Mouse (Mus musculus) forebrain, postnatal 0 days (tissue): ENCODE measurements around the gene Ndufb4. TPM values are rescaled to one million over a fixed set of nuclear protein-coding genes. Genes with fewer than 3 reads are reported as not detected.

Source experiments
- ATAC-seq: fragments of 200-750 bp; cut with Nextera tagmentation; 2 replicates; pipeline ENCODE4 v1.8.0; 2017; ENCODE audit warnings: mild to moderate bottlenecking, moderate library complexity
- DNase-seq: peaks from one replicate; pipeline ENCODE4 v3.0.0-alpha.2; 2015
- H3K27ac ChIP-seq: fragments of 300-500 bp; sonication (generic); 2 replicates; pipeline ENCODE4 v1.5.1; 2014; ENCODE audit warnings: low read depth, mild to moderate bottlenecking, antibody characterized with exemption, low read length, moderate library complexity, mixed read lengths
- H3K27me3 ChIP-seq: fragments of 300-500 bp; sonication (generic); 2 replicates; pipeline ENCODE4 v1.6.1; 2014; ENCODE audit warnings: mild to moderate bottlenecking, low read length, mixed read lengths; ENCODE audit not compliant: insufficient read depth
- H3K36me3 ChIP-seq: fragments of 300-500 bp; sonication (generic); 2 replicates; pipeline ENCODE4 v1.6.1; 2014; ENCODE audit warnings: mild to moderate bottlenecking, moderate library complexity; ENCODE audit not compliant: insufficient read depth
- H3K4me1 ChIP-seq: fragments of 300-500 bp; sonication (generic); 2 replicates; pipeline ENCODE4 v1.6.1; 2014; ENCODE audit warnings: antibody characterized with exemption; ENCODE audit not compliant: insufficient read depth
- H3K4me2 ChIP-seq: fragments of 300-500 bp; sonication (generic); 2 replicates; pipeline ENCODE4 v1.6.1; 2014; ENCODE audit warnings: low read depth, mild to moderate bottlenecking, moderate library complexity
- H3K4me3 ChIP-seq: fragments of 300-500 bp; sonication (generic); 2 replicates; pipeline ENCODE4 v1.5.1; 2014; ENCODE audit warnings: low read depth, low read length, mixed read lengths
- H3K9ac ChIP-seq: fragments of 300-500 bp; sonication (generic); 2 replicates; pipeline ENCODE4 v1.6.1; 2014; ENCODE audit warnings: mild to moderate bottlenecking
- H3K9me3 ChIP-seq: fragments of 300-500 bp; sonication (generic); 2 replicates; pipeline ENCODE4 v1.6.1; 2016; ENCODE audit warnings: low read length
- CTCF ChIP-seq: sonication (generic); IDR thresholded peaks from 2 replicates; pipeline ENCODE4 v1.5.1; 2016; ENCODE audit warnings: antibody characterized with exemption, control low read depth, low read depth
- WGBS: fragments of 180-500 bp; shearing (Covaris S2); extraction: QIAGEN DNeasy Blood & Tissue Kit; methylation state at CpG from one replicate; pipeline ENCODE4 v1.1.7; 2014; 5-methylcytosine and 5-hydroxymethylcytosine counted together
- polyA plus RNA-seq: library from polyadenylated mRNA; unstranded; fragments of >200 nt; fragmentation: Nextera tagmentation; extraction: Ambion mirVana; gene quantifications from 2 replicates; pipeline ENCODE4 v1.2.1, GENCODE M21; 2015
- total RNA-seq: library from RNA; depleted of rRNA; stranded (reverse); fragments of >200 nt; gene quantifications from 2 replicates; pipeline ENCODE4 v1.2.3, GENCODE M21; 2014; rRNA removed

The Ndufb4 gene
- total and polyA plus RNA-seq, 2 experiments from 2014 or later: 33.9 to 79.1 TPM

DNA sequence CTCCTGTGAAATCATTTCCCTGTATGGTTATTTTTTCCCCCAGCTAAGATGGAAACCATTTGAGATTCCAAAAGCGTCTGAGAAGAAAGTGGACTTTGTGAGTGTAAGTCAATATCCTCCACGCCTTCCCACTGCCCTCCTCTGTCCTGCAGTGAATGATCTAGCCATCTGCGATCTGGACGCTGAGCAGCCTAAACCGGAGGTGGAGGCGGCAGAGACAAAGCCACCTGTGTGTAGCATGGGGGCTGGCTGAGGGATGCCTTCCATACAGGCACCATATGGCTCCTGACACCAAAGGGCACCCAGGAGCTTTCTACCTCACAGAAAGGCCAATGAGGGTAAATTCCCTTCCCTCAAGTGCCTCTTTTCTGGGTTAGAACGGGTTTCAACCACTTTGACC is 43.2 kb downstream of the Ndufb4 start:
- no peak for DNase-seq
- Histone ChIP-seq H3K9me3 (no peaks in the 10 kb centered on the region), H3K27me3 (no peaks in the 10 kb centered on the region), H3K9ac (no peak overlapping the region), H3K4me3 (no peak overlapping the region), H3K36me3 (no peaks in the 10 kb centered on the region), H3K4me2 (no peak overlapping the region), H3K4me1 (no peaks in the 10 kb centered on the region), H3K27ac (no peak overlapping the region)
- ATAC-seq: no peak
- 88% methylated on average over 7 of the region's 7 CpGs for WGBS
- no peak for TF ChIP-seq CTCF

DNA sequence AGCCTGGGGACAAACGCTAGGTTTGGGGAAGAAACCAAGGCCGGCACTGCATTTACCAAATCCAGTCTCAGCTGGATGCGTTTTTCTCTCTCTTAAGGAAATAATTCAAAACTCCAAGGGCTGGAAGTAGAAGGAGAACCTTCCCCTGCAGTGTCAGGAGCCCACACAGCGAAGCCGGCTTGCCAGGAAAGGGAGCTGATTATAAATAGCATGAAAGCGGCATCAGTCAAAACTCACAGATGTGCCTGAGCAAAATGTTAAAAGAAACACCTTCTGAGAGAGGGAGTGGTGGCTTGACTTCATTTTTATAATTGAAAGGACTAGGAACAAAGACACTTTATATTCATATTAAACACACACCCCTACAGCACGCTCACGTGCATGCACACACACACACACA is 43.9 kb downstream of the Ndufb4 start:
- WGBS: 67% methylated on average over 8 of the region's 8 CpGs
- no peaks in the 10 kb centered on the region for H3K27me3 ChIP-seq
- no peak overlapping the region for H3K9ac ChIP-seq
- no peaks in the 10 kb centered on the region for H3K9me3 ChIP-seq
- H3K36me3 ChIP-seq: no peaks in the 10 kb centered on the region
- no peak overlapping the region for H3K4me2 ChIP-seq
- DNase-seq: peak; percentile 33
- H3K4me1 ChIP-seq: no peaks in the 10 kb centered on the region
- no peak overlapping the region for H3K4me3 ChIP-seq
- ATAC-seq: peak; percentile 79
- peak overlapping the region; percentile 37 for H3K27ac ChIP-seq
- no peak for TF ChIP-seq CTCF

DNA sequence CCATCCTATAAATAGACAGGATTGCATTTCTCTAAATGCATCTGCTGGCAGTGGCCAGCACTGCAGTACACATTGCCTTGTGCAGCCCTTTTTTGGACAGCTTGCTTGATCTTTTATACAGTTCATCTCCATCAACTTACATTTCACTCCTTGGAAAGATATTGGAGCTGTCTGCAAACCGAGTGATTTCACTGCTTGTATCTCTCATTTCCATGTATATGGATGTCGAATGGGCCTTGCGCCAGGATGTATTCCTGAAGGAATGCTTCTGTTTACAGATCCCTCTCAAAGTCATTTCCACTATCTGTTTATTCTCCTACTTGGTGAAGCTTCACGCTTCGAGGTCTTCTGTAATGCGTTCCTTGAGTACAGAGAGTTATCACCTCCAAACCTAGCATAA is 50.0 kb downstream of the Ndufb4 start:
- ATAC-seq: no peak
- DNase-seq: no peak
- no peak overlapping the region for H3K9ac ChIP-seq
- no peaks in the 10 kb centered on the region for H3K4me1 ChIP-seq
- no peak overlapping the region for H3K4me2 ChIP-seq
- no peaks in the 10 kb centered on the region for H3K9me3 ChIP-seq
- WGBS: 75% methylated on average over 6 of the region's 6 CpGs
- H3K27ac ChIP-seq: no peak overlapping the region
- H3K27me3 ChIP-seq: no peaks in the 10 kb centered on the region
- no peaks in the 10 kb centered on the region for H3K36me3 ChIP-seq
- H3K4me3 ChIP-seq: no peak overlapping the region
- no peak for TF ChIP-seq CTCF

GRCm38 (mm10) chr16:37603431-37603830 is 50.8 kb downstream of the Ndufb4 start:
- DNase-seq (no peak), ATAC-seq (no peak)
- Histone ChIP-seq H3K9me3 (no peaks in the 10 kb centered on the region), H3K4me3 (no peak overlapping the region), H3K9ac (no peak overlapping the region), H3K36me3 (no peaks in the 10 kb centered on the region), H3K4me1 (no peaks in the 10 kb centered on the region), H3K4me2 (no peak overlapping the region), H3K27me3 (no peaks in the 10 kb centered on the region), H3K27ac (no peak overlapping the region)
- 94% methylated on average over 1 of the region's 1 CpGs for WGBS
- no peak for TF ChIP-seq CTCF

DNA sequence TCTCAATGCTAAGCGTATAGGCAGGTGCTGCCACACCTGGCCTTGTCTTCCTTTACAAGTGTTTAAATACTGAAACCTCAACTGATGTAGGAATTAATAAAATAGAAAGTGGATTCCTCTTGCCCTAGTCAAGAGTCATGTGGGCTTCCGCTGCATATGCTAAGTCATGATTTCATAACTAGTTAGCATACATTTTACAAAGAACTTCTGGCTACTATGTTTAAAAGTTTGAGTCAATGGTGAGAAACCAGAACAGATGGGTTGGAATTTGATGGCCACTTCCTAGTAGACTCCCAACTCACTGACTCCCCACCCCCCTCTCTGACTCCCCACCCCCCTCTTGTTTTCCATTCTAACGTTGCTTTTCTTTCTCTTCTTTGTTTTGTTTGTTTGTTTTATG is 54.9 kb downstream of the Ndufb4 start:
- ATAC-seq (no peak), DNase-seq (no peak)
- whole genome bisulfite sequencing: 83% methylated on average over 3 of the region's 3 CpGs
- no peak overlapping the region for H3K4me3 ChIP-seq
- no peaks in the 10 kb centered on the region for H3K4me1 ChIP-seq
- no peak for TF ChIP-seq CTCF
- no peaks in the 10 kb centered on the region for H3K36me3 ChIP-seq
- H3K9me3 ChIP-seq: no peaks in the 10 kb centered on the region
- no peak overlapping the region for H3K27ac ChIP-seq
- no peak overlapping the region for H3K4me2 ChIP-seq
- H3K27me3 ChIP-seq: no peaks in the 10 kb centered on the region
- H3K9ac ChIP-seq: no peak overlapping the region

GRCm38 (mm10) chr16:37598463-37598862 is 55.8 kb downstream of the Ndufb4 start:
- ATAC-seq (no peak), DNase-seq (no peak)
- Histone ChIP-seq H3K27me3 (no peaks in the 10 kb centered on the region), H3K4me2 (no peak overlapping the region), H3K27ac (no peak overlapping the region), H3K4me3 (no peak overlapping the region), H3K36me3 (no peaks in the 10 kb centered on the region), H3K9ac (no peak overlapping the region), H3K9me3 (no peaks in the 10 kb centered on the region), H3K4me1 (no peaks in the 10 kb centered on the region)
- 91% methylated on average over 7 of the region's 7 CpGs for WGBS
- TF ChIP-seq CTCF: no peak

DNA sequence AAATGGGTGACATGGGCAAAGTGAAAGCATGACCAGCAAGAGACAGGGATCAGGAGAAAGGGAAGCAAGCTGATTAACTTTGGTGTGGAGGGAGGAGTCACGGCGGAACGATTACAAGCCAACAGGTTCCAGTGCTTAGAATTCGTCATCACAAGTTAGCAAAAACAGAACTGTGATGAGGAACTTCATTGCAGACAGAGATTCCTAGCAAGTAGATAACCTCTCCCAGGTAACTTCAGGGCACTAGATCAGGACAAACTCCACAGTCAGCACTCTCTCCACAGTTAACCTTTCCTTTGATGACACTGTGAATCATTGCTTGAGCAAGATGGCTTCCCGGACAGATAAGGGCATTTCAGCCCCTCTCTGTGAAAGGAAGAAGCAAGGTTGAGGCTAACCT is 56.8 kb downstream of the Ndufb4 start:
- WGBS: 82% methylated on average over 5 of the region's 5 CpGs
- H3K4me2 ChIP-seq: no peak overlapping the region
- ATAC-seq: no peak
- H3K27me3 ChIP-seq: no peaks in the 10 kb centered on the region
- H3K4me1 ChIP-seq: no peaks in the 10 kb centered on the region
- no peaks in the 10 kb centered on the region for H3K9me3 ChIP-seq
- no peak for DNase-seq
- H3K27ac ChIP-seq: no peak overlapping the region
- no peak overlapping the region for H3K4me3 ChIP-seq
- H3K9ac ChIP-seq: no peak overlapping the region
- no peak for TF ChIP-seq CTCF
- H3K36me3 ChIP-seq: no peaks in the 10 kb centered on the region

Other genes starting within 250 kb of the Ndufb4 start
- gene Gtf2e1, start 114.7 kb downstream of the Ndufb4 start, total RNA-seq: 32.7 and 34.2 TPM in 2 replicates
- gene Gtf2e1, start 114.7 kb downstream of the Ndufb4 start, polyA plus RNA-seq: 24.5 and 25.2 TPM in 2 replicates
- gene Rabl3, start 114.6 kb downstream of the Ndufb4 start, total RNA-seq: 4.7 and 8.2 TPM in 2 replicates
- 9.9 and 12.4 TPM in 2 replicates for gene Rabl3, start 114.6 kb downstream of the Ndufb4 start, polyA plus RNA-seq
- gene Hgd, start 74.3 kb downstream of the Ndufb4 start, total RNA-seq: not detected in 2 replicates
- 0.44 TPM in 1 of 2 replicates, not detected in the other for gene Hgd, start 74.3 kb downstream of the Ndufb4 start, polyA plus RNA-seq
- gene Fstl1, start 122.4 kb upstream of the Ndufb4 start, total RNA-seq: 62.6 and 78.3 TPM in 2 replicates
- gene Fstl1, start 122.4 kb upstream of the Ndufb4 start, polyA plus RNA-seq: 67.2 and 67.5 TPM in 2 replicates
- not detected in 2 replicates for gene Gm36028, start 206.7 kb upstream of the Ndufb4 start, total RNA-seq
- 0.21 and 0.28 TPM in 2 replicates for gene Gm36028, start 206.7 kb upstream of the Ndufb4 start, polyA plus RNA-seq
- 66.5 and 97.5 TPM in 2 replicates for gene Lrrc58, start 213.9 kb upstream of the Ndufb4 start, total RNA-seq
- gene Lrrc58, start 213.9 kb upstream of the Ndufb4 start, polyA plus RNA-seq: 28.3 and 43.7 TPM in 2 replicates